Mouse (Mus musculus) layer of hippocampus, adult 2 months (tissue): Measurements from ENCODE around the gene Ncoa3. TPM values are rescaled to one million over a fixed set of nuclear protein-coding genes. Genes with fewer than 3 reads are reported as not detected.

Experiments used
- DNase-seq, 2 experiments: peaks; one replicate each; pipeline ENCODE4 v3.0.0; 2022; ENCODE audit warnings: low spot score in 2 of 2
- H3K27ac ChIP-seq: fragments of 200-600 bp; 2 replicates; pipeline ENCODE4 v1.8.1; 2022
- H3K4me3 ChIP-seq: fragments of 200-600 bp; 2 replicates; pipeline ENCODE4 v1.8.1; 2022; ENCODE audit warnings: mild to moderate bottlenecking
- CTCF ChIP-seq: fragments of 200-600 bp; conservative IDR thresholded peaks from 2 replicates; pipeline ENCODE4 v1.8.1; 2022; ENCODE audit warnings: antibody characterized with exemption, mild to moderate bottlenecking, moderate library complexity
- total RNA-seq, 2 experiments: library from RNA; stranded (reverse); gene quantifications; 2 replicates each; pipeline ENCODE4 v1.2.3; 2021

The Ncoa3 gene
- total RNA-seq, 2 experiments from 2014 or later: 27.8 to 37.7 TPM

DNA sequence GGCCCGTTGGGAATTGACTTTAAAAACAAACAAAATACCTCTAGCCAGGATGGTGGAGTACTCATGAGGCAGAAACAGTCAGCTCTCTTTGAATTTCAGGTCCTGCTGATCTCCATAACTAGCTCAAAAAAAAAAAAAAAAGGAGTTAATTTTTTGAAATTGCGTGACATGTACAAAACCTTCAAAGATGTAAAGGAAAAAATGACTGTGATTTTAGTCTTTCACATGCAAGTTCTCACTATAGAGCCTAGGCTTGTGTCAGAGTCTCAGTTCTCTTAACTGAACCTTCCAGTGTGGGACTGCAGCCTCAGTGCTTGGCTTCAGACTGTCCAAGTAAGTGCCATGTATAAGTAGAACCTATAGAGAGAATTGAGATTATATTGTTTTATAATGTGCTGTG lies 27.6 kb downstream of the Ncoa3 start:
- no peak for TF ChIP-seq CTCF
- no peak overlapping the region for H3K27ac ChIP-seq
- no peak overlapping the region for H3K4me3 ChIP-seq
- no peak for DNase-seq

DNA sequence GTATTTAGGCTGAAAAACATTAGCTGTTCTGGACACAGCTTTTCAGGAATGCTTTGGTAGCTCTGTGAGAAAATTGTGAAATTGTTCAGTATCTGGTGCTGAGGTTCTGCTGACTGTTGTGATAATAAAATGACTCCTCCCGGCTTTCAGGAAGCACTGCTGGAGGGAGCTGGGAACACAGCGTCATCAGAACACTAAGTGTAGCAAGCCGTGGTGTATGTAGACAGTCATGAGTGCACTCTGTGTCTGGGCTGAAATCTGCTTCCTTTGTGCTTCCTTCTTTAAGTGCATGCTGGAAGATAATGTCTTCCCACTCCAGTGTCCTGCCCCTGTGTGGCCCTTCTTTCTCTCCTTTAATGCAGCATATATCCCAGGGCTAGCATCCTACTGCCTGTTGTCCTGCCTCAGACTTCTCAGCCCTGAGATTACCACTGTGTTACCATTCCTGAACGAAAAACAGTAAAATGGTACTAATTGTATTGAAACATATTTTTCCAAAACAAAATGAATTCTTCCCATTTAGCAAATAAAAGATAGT lies 28.7 kb downstream of the Ncoa3 start:
- peak overlapping the region; percentile 16; the same call in 1 of the 2 replicates for H3K27ac ChIP-seq
- DNase-seq: no peak
- no peak for TF ChIP-seq CTCF
- no peak overlapping the region for H3K4me3 ChIP-seq

DNA sequence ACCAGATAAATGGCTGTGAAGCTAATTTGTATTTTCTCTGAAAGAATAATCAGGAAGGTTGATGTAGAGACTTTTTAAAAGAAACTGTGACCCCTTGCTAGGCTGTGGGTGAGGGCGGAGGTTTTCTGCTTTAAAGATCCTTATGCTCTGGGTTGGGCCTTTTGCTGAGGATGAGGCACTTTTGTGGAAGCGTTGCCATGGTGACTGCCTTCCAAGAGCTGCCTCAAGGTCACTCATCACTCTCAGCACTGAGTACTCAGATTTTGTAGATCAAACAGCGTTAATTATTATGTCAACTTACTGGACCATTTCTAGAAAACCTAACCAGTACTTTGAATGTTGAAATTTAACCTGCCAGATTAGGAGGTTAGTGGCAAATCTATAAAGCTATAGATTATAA lies 29.2 kb downstream of the Ncoa3 start:
- TF ChIP-seq CTCF: no peak
- DNase-seq: no peak
- no peak overlapping the region for H3K4me3 ChIP-seq
- peak overlapping the region; percentile 16; the same call in 1 of the 2 replicates for H3K27ac ChIP-seq

GRCm38 (mm10) chr2:166022327-166022726 lies 29.9 kb downstream of the Ncoa3 start:
- Histone ChIP-seq H3K27ac (peak overlapping the region; percentile 16), H3K4me3 (no peak overlapping the region)
- no peak for DNase-seq
- TF ChIP-seq CTCF: no peak

DNA sequence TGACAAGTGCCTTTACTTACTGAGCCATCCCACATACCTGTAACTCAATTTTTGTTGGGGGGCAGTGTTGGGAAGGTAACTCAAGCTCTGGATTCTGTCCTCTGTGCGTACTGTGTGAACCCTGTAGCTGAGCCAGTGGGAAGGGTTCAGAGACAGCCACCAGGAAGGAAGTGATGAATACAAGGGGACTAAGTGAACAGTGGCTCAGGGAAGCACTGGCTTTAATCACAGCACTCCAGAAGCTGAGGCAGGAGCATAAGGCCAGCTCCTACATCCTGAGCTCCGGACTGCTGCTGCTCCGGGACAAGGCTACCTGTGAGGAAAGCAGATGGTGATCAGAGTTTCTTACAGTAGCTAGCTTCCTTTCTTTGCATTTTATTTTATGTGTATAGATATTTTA lies 31.6 kb downstream of the Ncoa3 start:
- no peak overlapping the region for H3K27ac ChIP-seq
- no peak for DNase-seq
- H3K4me3 ChIP-seq: no peak overlapping the region
- TF ChIP-seq CTCF: no peak

DNA sequence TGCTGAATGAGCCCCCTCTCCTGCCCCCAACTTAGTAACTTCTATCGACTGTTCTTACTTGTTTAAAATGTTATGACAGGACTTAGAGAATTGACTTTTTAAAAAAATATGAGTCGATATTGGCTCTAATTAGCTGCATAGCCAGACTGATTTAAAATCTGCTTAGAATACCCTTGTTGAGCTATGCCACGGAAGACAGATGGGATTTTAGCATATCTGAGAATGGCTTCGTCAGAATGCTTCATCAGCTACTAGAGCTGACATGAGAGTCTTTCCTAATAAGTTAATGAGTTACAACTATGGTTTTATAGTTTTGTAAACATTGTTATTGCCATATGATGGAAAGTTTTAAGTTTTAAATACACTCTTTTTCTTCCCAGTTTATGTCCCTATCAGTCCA lies 32.2 kb downstream of the Ncoa3 start:
- no peak overlapping the region for H3K4me3 ChIP-seq
- no peak for TF ChIP-seq CTCF
- no peak overlapping the region for H3K27ac ChIP-seq
- no peak for DNase-seq

DNA sequence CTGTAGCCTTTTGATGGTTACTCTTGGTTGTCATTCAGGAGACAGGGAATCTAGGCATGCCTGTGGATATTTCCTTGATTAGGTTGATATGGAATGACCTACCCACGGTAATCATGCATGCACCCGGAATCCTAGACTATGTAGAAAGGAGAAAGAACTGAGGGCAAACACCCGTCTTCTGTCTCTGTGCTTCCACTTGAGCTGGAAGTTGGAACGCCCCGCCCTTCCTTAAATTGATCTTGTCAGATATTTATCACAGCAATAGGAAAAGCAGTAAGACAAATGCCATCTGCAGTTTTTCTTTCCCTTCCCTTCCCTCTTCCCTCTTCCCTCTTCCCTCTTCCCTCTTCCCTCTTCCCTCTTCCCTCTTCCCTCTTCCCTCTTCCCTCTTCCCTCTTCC lies 33.5 kb downstream of the Ncoa3 start:
- Histone ChIP-seq H3K27ac (no peak overlapping the region), H3K4me3 (no peak overlapping the region)
- no peak for TF ChIP-seq CTCF
- DNase-seq: no peak

GRCm38 (mm10) chr2:166027834-166028233 lies 35.4 kb downstream of the Ncoa3 start:
- Histone ChIP-seq H3K4me3 (no peak overlapping the region), H3K27ac (no peak overlapping the region)
- no peak for TF ChIP-seq CTCF
- DNase-seq: no peak

DNA sequence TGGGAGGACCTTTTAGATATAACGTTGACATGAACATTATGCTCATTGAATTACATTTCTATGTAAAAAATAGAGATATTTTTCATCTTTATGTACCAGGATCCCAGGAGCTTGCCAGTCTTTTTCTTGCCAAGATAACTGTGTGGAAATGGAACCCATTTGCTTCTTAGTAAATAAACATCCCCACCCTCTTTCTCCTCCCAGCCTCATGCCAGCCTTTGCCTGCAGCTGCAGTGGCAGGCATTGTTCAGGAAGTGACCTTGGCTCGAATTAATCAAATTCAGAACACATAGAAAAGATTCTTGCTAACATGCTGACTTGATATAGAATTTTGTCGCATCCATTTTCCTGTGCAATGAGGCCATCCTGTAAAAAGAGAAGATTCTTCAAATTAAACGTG lies 36.8 kb downstream of the Ncoa3 start:
- DNase-seq: no peak
- Histone ChIP-seq H3K4me3 (no peak overlapping the region), H3K27ac (peak overlapping the region; percentile 51)
- no peak for TF ChIP-seq CTCF

GRCm38 (mm10) chr2:166030256-166030995 lies 38.0 kb downstream of the Ncoa3 start:
- no peak for TF ChIP-seq CTCF
- Histone ChIP-seq H3K27ac (peak overlapping the region; percentile 68; the same call in 1 of the 2 replicates), H3K4me3 (peak overlapping the region; percentile 35; the same call in 1 of the 2 replicates)
- no peak for DNase-seq

DNA sequence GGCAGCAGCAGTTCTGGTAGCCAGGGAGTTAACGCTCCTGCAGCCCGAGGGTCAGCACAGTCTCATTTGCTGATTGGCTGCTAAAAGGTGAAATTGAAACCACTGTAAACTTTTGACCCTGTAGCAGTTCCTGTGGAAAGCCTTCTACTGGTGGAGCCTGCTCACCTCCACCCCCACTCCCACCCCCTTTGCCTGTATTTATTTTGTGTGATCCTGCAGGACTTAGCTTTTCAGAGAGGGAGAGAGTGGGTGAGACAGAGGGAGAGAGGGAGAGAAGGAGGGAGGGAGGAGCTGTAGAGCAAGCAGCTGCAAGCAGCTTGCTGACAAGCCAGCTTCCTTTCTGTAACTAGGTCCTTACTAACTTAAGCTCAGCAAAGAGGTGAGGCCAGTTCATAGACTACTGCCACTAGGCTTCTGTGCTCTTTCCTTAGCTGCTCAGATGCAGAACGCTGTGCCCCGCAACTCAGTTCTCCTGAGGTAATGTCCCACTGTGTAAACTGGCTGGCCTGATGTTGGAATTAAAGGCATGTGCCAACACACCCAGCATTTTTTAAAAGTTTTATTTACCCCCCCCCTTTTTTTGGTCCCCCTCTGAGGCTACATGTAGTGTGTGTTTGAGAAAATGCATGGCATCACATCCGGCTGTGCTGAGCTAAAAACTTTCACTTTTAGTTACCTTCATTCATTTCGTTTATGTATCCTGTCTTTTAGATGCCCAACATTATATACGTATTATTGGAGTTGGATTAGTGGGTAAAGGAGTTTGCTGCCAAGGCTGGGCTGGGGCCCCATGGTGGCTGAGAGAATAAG lies 38.9 kb downstream of the Ncoa3 start:
- H3K27ac ChIP-seq: peak overlapping the region; percentile 68
- peak overlapping the region; percentile 35 for H3K4me3 ChIP-seq
- no peak for DNase-seq
- no peak for TF ChIP-seq CTCF

- Histone ChIP-seq H3K4me3 (no peak overlapping the region), H3K27ac (no peak overlapping the region)
- TF ChIP-seq CTCF: no peak
- no peak for DNase-seq
These were observed 40.2 kb downstream of the Ncoa3 start for GRCm38 (mm10) chr2:166032628-166033027.

DNA sequence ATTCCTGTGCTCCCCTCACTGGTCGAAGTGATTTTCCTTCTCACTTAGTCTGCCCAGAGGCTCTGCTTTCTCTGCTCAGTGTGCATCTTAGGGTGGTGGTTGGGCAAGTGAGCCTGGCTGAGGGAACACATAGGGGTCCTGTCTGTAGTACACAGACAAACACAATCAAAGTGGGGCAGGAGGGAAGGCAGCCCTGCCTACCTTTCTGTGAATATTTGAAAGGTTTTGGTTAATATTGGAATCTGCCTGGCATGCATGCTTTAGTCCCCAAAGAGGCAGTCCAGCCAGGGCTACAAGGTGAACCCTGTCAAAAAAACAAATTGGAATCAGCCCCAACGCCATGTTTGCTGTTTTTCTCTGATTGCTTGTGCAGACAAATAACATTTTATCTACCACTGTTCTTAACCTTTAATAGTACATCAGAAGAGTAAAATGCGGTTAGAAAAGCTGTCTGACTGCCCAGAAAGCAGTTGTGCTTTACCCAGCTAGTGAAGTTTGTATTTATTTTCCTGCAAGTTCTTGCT lies 42.6 kb downstream of the Ncoa3 start:
- DNase-seq: no peak
- no peak overlapping the region for H3K4me3 ChIP-seq
- H3K27ac ChIP-seq: peak overlapping the region; percentile 19; the same call in 1 of the 2 replicates
- TF ChIP-seq CTCF: no peak
